Mouse (Mus musculus): ENCODE measurements around the gene Socs1.
"Not testable (repeated sequence)": the region's sequence is repeated elsewhere in the genome, so short reads cannot be mapped to it uniquely, and the experiment has no call there.

Gene Socs1

DNA sequence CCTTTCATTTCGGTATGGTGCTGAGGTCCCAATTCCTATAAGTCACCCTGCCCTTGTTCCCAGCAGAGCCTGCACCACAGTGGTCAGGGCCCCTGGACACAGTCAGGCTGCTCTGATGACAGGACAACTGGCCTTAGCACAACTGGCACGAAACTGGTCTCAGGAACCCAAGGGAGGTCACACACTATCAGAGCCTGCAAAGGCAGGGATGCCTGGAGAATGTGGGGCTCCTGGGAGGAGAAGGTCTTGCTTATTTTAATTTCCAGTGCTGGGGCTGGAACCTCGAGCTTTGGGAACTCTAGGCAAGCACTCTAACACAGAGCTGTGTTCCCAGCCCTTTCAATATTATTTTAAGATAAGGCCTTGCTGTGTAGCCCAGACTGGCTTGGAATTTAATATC, 34.6 kb upstream of the Socs1 start:
- Histone ChIP-seq H3K4me1 (replicated peaks; ENCODE audit: low read depth, low read length) (peaks cover 13% of the 10 kb centered on the region), H3K27me3 (ENCODE audit: insufficient read depth, low read length) (peaks cover 23% of the 10 kb centered on the region), H3K9me3 (ENCODE audit: low read length) (peaks cover 5% of the 10 kb centered on the region), H3K4me3 (replicated peaks; ENCODE audit: low read length) (no peak overlapping the region), H3K36me3 (ENCODE audit: insufficient read depth, low read length) (no peaks in the 10 kb centered on the region)
- TF ChIP-seq POU5F1 (IDR thresholded peaks at IDR 0.05; ENCODE audit: borderline replicate concordance, low read length): no peak
- TF ChIP-seq CTCF (conservative IDR thresholded peaks at IDR 0.05; ENCODE audit: low read length): no peak
- no peak for TF ChIP-seq NANOG (IDR thresholded peaks at IDR 0.05; ENCODE audit: borderline replicate concordance, low read length)

DNA sequence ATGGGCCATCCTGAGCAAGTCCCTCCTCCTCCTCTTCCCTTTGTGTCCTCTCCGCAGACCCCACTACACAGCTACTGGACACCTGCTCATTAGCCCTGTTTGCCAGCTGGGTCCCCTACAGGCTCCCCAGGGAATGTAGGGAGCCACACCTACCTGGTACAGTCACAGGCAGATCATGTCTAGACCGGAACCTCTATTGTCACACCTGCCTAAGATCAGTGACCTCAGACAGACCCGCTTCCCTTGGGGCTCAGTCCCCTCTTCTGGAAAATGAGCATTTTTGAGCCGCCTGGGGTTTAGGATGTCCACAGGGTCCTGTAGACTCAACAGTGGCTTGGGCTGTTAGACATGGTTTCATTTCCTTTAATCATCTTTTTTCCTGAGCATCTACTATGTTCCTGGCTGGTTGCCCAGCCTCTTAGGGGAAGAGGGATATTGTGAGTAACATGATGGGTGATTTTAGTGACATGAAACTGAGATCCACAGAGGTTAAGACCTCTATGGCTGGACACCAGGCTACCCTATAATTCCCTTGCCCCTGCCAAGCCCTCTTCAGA, 33.3 kb upstream of the Socs1 start:
- no peak for TF ChIP-seq NANOG (IDR thresholded peaks at IDR 0.05; ENCODE audit: borderline replicate concordance, low read length)
- TF ChIP-seq CTCF (conservative IDR thresholded peaks at IDR 0.05; ENCODE audit: low read length): no peak
- no peak for TF ChIP-seq POU5F1 (IDR thresholded peaks at IDR 0.05; ENCODE audit: borderline replicate concordance, low read length)
- Histone ChIP-seq H3K4me1 (replicated peaks; ENCODE audit: low read depth, low read length) (peaks cover 22% of the 10 kb centered on the region), H3K4me3 (replicated peaks; ENCODE audit: low read length) (no peak overlapping the region), H3K27me3 (ENCODE audit: insufficient read depth, low read length) (peaks cover 23% of the 10 kb centered on the region), H3K36me3 (ENCODE audit: insufficient read depth, low read length) (no peaks in the 10 kb centered on the region), H3K9me3 (ENCODE audit: low read length) (peaks cover 5% of the 10 kb centered on the region)

DNA sequence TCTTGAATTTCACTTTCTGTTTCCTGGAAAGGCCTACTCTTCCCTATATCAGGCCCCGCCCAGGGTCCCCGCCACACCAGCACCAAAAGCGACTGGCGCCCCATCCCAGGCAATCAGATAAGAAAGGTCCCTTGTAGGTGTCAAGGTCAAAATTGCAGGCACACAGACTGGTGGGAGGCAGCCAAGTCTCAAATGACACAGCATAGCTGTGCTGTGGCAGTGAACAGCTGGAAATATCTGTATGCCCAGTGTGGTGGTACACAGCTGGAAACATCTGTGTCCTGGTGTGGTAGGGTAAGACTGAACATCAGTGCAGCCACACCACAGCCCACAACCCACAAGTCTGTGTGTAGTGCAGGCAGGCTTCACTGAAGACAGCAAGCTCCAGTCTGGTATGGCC, 29.5 kb upstream of the Socs1 start:
- TF ChIP-seq CTCF (conservative IDR thresholded peaks at IDR 0.05; ENCODE audit: low read length) (no peak), POU5F1 (IDR thresholded peaks at IDR 0.05; ENCODE audit: borderline replicate concordance, low read length) (no peak), NANOG (IDR thresholded peaks at IDR 0.05; ENCODE audit: borderline replicate concordance, low read length) (no peak)
- no peaks in the 10 kb centered on the region for H3K9me3 ChIP-seq (ENCODE audit: low read length)
- peaks cover 22% of the 10 kb centered on the region for H3K4me1 ChIP-seq (replicated peaks; ENCODE audit: low read depth, low read length)
- no peak overlapping the region for H3K4me3 ChIP-seq (replicated peaks; ENCODE audit: low read length)
- peaks cover 31% of the 10 kb centered on the region for H3K27me3 ChIP-seq (ENCODE audit: insufficient read depth, low read length)
- H3K36me3 ChIP-seq (ENCODE audit: insufficient read depth, low read length): no peaks in the 10 kb centered on the region

DNA sequence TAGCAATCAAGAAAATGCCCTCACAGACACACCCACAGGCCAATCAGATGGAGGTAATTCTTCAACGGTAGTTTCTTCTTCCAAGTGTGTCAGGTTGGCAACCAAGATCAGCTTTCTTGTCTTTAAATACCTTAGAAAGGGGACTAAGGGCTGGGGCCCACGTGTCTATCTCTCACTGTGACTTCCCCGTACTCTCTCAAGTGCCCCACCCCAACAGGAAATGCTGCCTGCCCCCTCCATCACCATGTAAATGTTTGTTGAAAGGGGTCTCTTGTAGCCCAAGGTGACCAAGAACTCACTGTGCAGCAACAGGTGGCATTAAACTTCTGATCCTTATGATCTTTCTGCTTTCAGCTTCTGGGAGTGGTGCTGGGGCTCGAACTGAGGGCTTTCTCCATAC, 28.4 kb upstream of the Socs1 start:
- peaks cover 38% of the 10 kb centered on the region for H3K27me3 ChIP-seq (ENCODE audit: insufficient read depth, low read length)

DNA sequence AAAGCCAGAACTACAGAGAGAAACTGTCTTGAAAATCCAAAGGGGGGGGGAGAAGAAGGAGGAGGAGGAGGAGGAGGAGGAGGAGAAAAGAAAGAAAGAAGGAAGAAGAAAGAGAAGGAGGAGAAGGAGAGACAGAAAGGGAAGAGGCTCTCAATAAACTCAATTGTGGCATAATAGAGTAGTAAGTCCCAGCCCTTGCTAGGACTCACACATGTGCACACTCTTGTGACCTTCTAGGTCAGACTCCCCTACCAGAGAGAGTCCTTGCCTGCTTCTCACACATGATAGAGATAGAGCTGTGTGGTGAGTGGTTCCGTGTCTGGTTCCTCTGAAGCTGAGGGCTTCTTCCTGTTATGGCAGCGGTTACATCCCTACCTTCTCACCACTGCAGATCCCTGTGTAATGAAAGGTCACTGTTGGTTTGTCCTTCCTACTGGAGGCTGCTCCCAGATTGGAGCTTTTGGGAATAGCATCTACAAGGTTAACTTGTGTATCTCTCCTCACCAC, 27.6 kb upstream of the Socs1 start, which contains the start of gene Gm11172:
Gene Gm11172, plus strand, starts transcription at position 51 of the 507 bp plus-strand sequence.
- H3K36me3 ChIP-seq (ENCODE audit: insufficient read depth, low read length): no peaks in the 10 kb centered on the region
- H3K4me1 ChIP-seq (replicated peaks; ENCODE audit: low read depth, low read length): peaks cover 15% of the 10 kb centered on the region
- no peaks in the 10 kb centered on the region for H3K9me3 ChIP-seq (ENCODE audit: low read length)
- no peak within 1 kb of the TSS for H3K4me3 ChIP-seq (replicated peaks; ENCODE audit: low read length)
- TF ChIP-seq NANOG (IDR thresholded peaks at IDR 0.05; ENCODE audit: borderline replicate concordance, low read length) (no peak), CTCF (conservative IDR thresholded peaks at IDR 0.05; ENCODE audit: low read length) (no peak), POU5F1 (IDR thresholded peaks at IDR 0.05; ENCODE audit: borderline replicate concordance, low read length) (no peak)
- H3K27me3 ChIP-seq (ENCODE audit: insufficient read depth, low read length): peaks cover 43% of the 10 kb centered on the region

More for the DNA sequence above, 28.4 kb upstream of the Socs1 start:
- Histone ChIP-seq H3K4me1 (replicated peaks; ENCODE audit: low read depth, low read length) (peaks cover 22% of the 10 kb centered on the region), H3K4me3 (replicated peaks; ENCODE audit: low read length) (no peak overlapping the region), H3K9me3 (ENCODE audit: low read length) (no peaks in the 10 kb centered on the region), H3K36me3 (ENCODE audit: insufficient read depth, low read length) (no peaks in the 10 kb centered on the region)
- TF ChIP-seq POU5F1 (IDR thresholded peaks at IDR 0.05; ENCODE audit: borderline replicate concordance, low read length) (no peak), NANOG (IDR thresholded peaks at IDR 0.05; ENCODE audit: borderline replicate concordance, low read length) (no peak), CTCF (conservative IDR thresholded peaks at IDR 0.05; ENCODE audit: low read length) (no peak)

DNA sequence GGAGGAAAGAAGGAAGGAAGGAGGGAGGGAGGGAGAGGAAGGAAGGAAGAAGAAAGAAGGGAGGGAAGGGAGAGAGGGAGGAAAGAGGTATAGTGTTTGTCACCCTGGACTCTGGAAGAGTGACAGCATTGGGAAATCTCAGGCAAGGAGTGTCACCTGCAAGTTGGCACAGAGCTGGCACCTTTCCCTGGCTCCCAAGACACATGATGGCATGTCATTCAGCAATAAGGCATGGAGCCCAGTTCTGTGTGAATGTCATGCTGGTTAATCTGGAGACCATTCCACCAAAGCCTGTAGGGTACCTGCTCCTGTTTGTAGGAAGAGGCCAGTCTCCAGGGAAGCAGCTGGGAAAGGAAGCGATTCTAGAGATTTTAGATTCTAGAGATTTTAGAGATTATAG, 25.0 kb upstream of the Socs1 start:
- Histone ChIP-seq H3K9me3 (ENCODE audit: low read length) (no peaks in the 10 kb centered on the region), H3K4me1 (replicated peaks; ENCODE audit: low read depth, low read length) (peaks cover 13% of the 10 kb centered on the region), H3K27me3 (ENCODE audit: insufficient read depth, low read length) (peaks cover 47% of the 10 kb centered on the region), H3K36me3 (ENCODE audit: insufficient read depth, low read length) (no peaks in the 10 kb centered on the region), H3K4me3 (replicated peaks; ENCODE audit: low read length) (no peak overlapping the region)
- TF ChIP-seq POU5F1 (IDR thresholded peaks at IDR 0.05; ENCODE audit: borderline replicate concordance, low read length): no peak
- TF ChIP-seq NANOG (IDR thresholded peaks at IDR 0.05; ENCODE audit: borderline replicate concordance, low read length): no peak
- no peak for TF ChIP-seq CTCF (conservative IDR thresholded peaks at IDR 0.05; ENCODE audit: low read length)

DNA sequence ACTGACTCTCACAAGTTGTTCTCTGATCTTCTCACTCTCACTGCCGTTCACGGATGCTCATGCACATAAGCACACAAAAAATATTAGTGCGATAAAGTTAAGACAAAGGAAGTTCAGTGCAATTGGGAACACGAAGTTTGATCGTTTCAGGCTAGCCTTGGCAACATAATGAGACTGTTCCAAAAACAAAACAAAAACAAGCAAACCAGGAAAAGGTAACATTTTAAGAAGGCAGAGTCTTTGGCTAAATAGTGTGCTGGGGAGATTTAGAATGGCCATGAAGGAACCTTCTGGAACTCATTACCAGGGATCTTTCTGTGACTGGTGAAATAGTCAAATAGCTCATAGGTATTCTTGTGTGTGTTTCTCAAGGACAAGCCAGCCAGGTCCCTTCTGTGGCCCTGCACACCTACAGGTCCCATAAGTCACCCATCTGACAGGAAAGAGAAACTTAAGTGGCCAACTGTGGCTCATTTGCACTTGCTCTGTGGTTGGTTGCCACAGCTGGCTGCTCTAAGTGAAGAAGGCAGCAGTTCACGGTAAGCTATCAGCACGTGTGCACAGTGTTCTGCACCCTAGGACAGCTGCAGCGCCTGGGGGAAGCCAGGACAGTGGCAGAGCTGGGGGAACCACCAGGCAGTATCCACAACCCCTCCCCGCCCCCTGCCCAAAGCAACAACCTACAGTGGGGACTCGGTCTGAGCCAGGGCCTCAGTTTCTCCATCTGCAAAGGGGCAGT, 20.6 kb upstream of the Socs1 start, which contains the start of gene Prm1:
Gene Prm1, minus strand, starts transcription at position 51 of the 739 bp plus-strand sequence.
- H3K27me3 ChIP-seq (ENCODE audit: insufficient read depth, low read length): peaks cover 39% of the 10 kb centered on the region
- H3K4me1 ChIP-seq (replicated peaks; ENCODE audit: low read depth, low read length): 0 out of 2 replicates have a peak, but pooled peaks cover 4% of the 10 kb centered on the region
- no peak within 1 kb of the TSS for H3K4me3 ChIP-seq (replicated peaks; ENCODE audit: low read length)
- no peaks in the 10 kb centered on the region for H3K9me3 ChIP-seq (ENCODE audit: low read length)
- H3K36me3 ChIP-seq (ENCODE audit: insufficient read depth, low read length): no peaks in the 10 kb centered on the region
- TF ChIP-seq CTCF (conservative IDR thresholded peaks at IDR 0.05; ENCODE audit: low read length): no peak
- no peak for TF ChIP-seq NANOG (IDR thresholded peaks at IDR 0.05; ENCODE audit: borderline replicate concordance, low read length)
- TF ChIP-seq POU5F1 (IDR thresholded peaks at IDR 0.05; ENCODE audit: borderline replicate concordance, low read length): no peak

DNA sequence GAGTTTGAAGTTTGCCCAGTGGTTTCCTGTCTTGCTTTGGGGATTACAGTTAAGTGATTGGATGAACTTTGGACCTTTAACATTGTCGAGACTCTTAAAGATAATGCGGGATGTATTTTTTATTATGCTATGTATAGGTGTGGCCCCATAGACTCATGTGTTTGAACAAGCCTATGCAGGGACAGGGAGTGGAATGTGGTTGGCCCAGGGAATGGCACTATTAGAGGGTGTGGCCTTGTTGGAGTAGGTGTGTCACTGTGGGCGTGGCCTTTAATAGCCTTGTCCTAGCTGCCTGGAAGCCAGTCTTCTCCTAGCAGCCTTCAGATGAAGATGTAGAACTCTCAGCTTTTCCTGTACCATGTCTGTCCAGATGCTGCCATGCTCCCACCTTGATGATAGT, 17.1 kb upstream of the Socs1 start:
- H3K4me3 ChIP-seq (replicated peaks; ENCODE audit: low read length); H3K36me3 ChIP-seq (ENCODE audit: insufficient read depth, low read length); H3K9me3 ChIP-seq (ENCODE audit: low read length); H3K4me1 ChIP-seq (replicated peaks; ENCODE audit: low read depth, low read length): not testable (repeated sequence)
- peaks cover 16% of the 10 kb centered on the region for H3K27me3 ChIP-seq (ENCODE audit: insufficient read depth, low read length)

All from E14TG2a.4 (cell line).